Mouse (Mus musculus): ENCODE results near the gene Chtop. TPM values are rescaled to one million over a fixed set of nuclear protein-coding genes. Genes with fewer than 3 reads are reported as not detected.

Chtop gene
- total and polyA plus RNA-seq, 3 experiments: 34.5 to 110 (median 105) TPM

- DNase-seq: peak; percentile 80
These were observed 44.7 kb downstream of the Chtop start for GRCm38 (mm10) chr3:90464552-90465080.

- DNase-seq: no peak
These were observed 46.7 kb downstream of the Chtop start for GRCm38 (mm10) chr3:90462579-90462978.

DNA sequence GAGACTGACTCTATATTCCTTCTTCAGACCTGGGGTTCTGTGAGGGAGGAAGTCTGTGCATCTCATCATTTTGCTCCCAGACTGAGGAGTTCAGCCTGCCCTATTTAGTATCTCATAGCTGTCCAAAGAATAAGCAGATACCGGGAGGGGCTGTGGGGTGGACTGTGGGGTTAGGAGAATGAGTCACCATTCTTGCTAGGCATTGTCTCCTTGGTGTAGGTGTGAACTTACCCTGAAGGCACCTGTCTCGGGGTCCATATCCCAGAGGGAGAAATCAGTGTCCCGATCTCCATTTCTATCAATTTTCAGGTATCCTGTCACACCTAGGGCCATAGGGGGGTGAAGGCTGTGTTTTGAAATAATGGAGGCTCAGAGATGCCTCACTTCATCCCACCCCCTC lies 47.4 kb downstream of the Chtop start:
- DNase-seq: no peak

GRCm38 (mm10) chr3:90460315-90460714 lies 49.0 kb downstream of the Chtop start:
- DNase-seq: no peak

DNA sequence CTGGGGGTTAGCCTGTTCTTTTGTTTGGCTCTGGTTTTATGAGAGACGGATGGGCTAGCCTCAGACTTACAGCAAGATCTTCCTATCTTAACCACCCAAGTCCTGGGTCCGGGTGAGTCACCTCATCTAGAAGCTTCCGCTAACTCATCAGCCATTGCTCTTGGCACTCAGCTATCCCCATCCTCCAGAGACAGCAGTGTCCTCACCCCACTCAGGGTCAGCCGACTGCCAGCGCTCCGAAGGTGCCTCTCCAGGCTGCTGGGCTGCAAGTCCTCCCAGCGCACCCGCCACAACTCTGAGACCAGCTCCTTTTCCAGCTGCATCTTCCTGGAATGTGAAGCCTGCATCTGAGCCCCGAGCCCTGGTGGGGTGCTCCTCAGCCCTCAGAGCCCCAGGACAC lies 49.6 kb downstream of the Chtop start:
- DNase-seq: peak; percentile 65

DNA sequence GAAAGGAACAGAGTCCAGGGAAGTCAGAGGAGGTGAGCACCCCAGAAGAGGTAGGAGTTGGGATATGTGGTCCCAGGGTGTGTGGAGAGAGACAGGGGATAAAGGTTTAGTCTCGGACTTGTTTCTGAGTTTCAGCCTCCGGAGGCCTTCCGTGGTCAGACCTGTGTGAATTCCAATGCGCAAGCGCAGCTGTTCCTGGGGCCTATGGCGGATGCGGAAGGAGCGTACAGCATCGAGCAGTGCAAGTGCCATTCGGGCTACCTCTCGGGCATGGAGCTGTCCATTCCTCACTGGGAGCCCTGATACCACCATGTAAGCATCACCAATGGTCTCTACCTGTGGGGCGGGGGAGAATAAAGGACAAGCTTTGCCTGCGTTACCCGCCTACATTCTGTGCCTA lies 54.4 kb downstream of the Chtop start:
- DNase-seq: no peak

DNA sequence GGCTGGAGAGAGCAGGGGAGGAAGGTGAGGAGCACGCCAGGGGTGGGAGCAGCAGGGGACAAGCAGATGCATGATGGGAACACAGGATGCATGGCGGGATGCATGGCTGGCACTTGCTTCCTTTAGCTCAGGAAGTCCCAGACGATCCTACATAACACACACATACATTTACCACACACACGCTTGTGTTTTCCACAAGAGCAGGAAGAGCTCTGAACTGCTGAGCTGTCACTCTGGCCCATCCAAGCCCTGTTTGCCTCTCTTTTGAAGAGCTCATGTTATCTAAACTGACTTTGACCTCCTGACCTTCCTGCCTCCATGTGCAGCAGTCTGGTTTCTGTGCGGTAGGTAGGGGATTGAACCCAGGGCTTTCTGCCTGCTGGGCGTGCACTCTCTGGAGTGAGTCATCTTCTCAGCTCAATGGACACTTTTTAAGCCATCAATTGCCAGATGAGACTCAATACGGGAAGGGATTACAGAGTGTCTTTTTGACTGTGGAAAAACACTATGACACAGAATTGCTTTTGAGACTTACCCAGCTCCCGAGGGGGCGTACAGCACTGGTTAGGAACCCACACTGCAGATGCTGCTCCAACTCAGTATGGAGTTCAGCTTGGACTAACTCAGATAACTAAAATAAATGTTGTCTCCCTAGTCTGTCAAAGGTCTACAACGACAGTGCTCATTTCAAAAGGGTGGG lies 57.8 kb downstream of the Chtop start:
- no peak for DNase-seq

GRCm38 (mm10) chr3:90450874-90451273 lies 58.4 kb downstream of the Chtop start:
- DNase-seq: no peak

Other genes starting within 250 kb of the Chtop start
- 1 to 10 TPM; 7.8 to 7.9 TPM for gene Dennd4b, start 244.3 kb downstream of the Chtop start, total RNA-seq (2021)
- gene Dennd4b, start 244.3 kb downstream of the Chtop start, polyA plus RNA-seq (2012; rRNA removed): 27.9 and 28.6 TPM in 2 replicates
- 10 to 100 TPM; 54.8 to 72.5 TPM for gene Gatad2b, start 216.3 kb downstream of the Chtop start, total RNA-seq (2021)
- 15.0 and 20.1 TPM in 2 replicates for gene Gatad2b, start 216.3 kb downstream of the Chtop start, polyA plus RNA-seq (2012; rRNA removed)
- gene Slc27a3, start 119.6 kb downstream of the Chtop start, total RNA-seq (2021): 100 to 1,000 TPM in 1 of 2 experiments, 10 to 100 TPM in 1; 66.9 to 196 TPM
- 384 and 508 TPM in 2 replicates for gene Slc27a3, start 119.6 kb downstream of the Chtop start, polyA plus RNA-seq (2012; rRNA removed)
- 10 to 100 TPM; 81.0 to 90.6 TPM for gene Ints3, start 75.9 kb downstream of the Chtop start, total RNA-seq (2021)
- gene Ints3, start 75.9 kb downstream of the Chtop start, polyA plus RNA-seq (2012; rRNA removed): 32.2 and 40.2 TPM in 2 replicates
- 100 to 1,000 TPM; 193 to 290 TPM for gene Npr1, start 43.6 kb downstream of the Chtop start, total RNA-seq (2021)
- 367 and 435 TPM in 2 replicates for gene Npr1, start 43.6 kb downstream of the Chtop start, polyA plus RNA-seq (2012; rRNA removed)
- gene Ilf2, start 33.4 kb downstream of the Chtop start, total RNA-seq (2021): 10 to 100 TPM; 52.3 to 54.4 TPM
- 8.6 and 10.2 TPM in 2 replicates for gene Ilf2, start 33.4 kb downstream of the Chtop start, polyA plus RNA-seq (2012; rRNA removed)
- 10 to 100 TPM; 72.1 to 73.8 TPM for gene Snapin, start 18.5 kb downstream of the Chtop start, total RNA-seq (2021)
- gene Snapin, start 18.5 kb downstream of the Chtop start, polyA plus RNA-seq (2012; rRNA removed): 23.8 and 32.5 TPM in 2 replicates
- gene S100a1, start 4.9 kb upstream of the Chtop start, total RNA-seq (2021): 100 to 1,000 TPM; 199 to 282 TPM
- gene S100a1, start 4.9 kb upstream of the Chtop start, polyA plus RNA-seq (2012; rRNA removed): 81.4 and 98.2 TPM in 2 replicates
- 10 to 100 TPM; 28.5 to 51.2 TPM for gene S100a13, start 4.9 kb upstream of the Chtop start, total RNA-seq (2021)
- gene S100a13, start 4.9 kb upstream of the Chtop start, polyA plus RNA-seq (2012; rRNA removed): 19.7 and 26.7 TPM in 2 replicates
- gene S100a14, start 17.4 kb upstream of the Chtop start, total RNA-seq (2021): under 1 TPM in 1 of 2 experiments, not detected in 1; 0.31 TPM
- not detected in 2 replicates for gene S100a14, start 17.4 kb upstream of the Chtop start, polyA plus RNA-seq (2012; rRNA removed)
- 10 to 100 TPM; 63.5 to 70.4 TPM for gene S100a16, start 27.8 kb upstream of the Chtop start, total RNA-seq (2021)
- gene S100a16, start 27.8 kb upstream of the Chtop start, polyA plus RNA-seq (2012; rRNA removed): 84.6 and 86.1 TPM in 2 replicates
- gene S100a3, start 51.1 kb upstream of the Chtop start, total RNA-seq (2021): under 1 TPM in 1 of 2 experiments, not detected in 1; 0.66 TPM
- gene S100a3, start 51.1 kb upstream of the Chtop start, polyA plus RNA-seq (2012; rRNA removed): 0.46 TPM in 1 of 2 replicates, not detected in the other
- not detected for gene S100a2, start 80.7 kb upstream of the Chtop start, total RNA-seq (2021)
- gene S100a2, start 80.7 kb upstream of the Chtop start, polyA plus RNA-seq (2012; rRNA removed): not detected in 2 replicates
- not detected for gene Gm42674, start 92.4 kb upstream of the Chtop start, total RNA-seq (2021)
- gene Gm42674, start 92.4 kb upstream of the Chtop start, polyA plus RNA-seq (2012; rRNA removed): not detected in 2 replicates
- gene S100a4, start 94.3 kb upstream of the Chtop start, total RNA-seq (2021): 10 to 100 TPM in 1 of 2 experiments, 1 to 10 TPM in 1; 3.1 to 20.7 TPM
- 0.88 and 1.0 TPM in 2 replicates for gene S100a4, start 94.3 kb upstream of the Chtop start, polyA plus RNA-seq (2012; rRNA removed)
- not detected for gene S100a5, start 99.0 kb upstream of the Chtop start, total RNA-seq (2021)
- gene S100a5, start 99.0 kb upstream of the Chtop start, polyA plus RNA-seq (2012; rRNA removed): not detected in 2 replicates
- gene S100a6, start 103.4 kb upstream of the Chtop start, total RNA-seq (2021): 100 to 1,000 TPM in 1 of 2 experiments, 10 to 100 TPM in 1; 29.3 to 101 TPM
- gene S100a6, start 103.4 kb upstream of the Chtop start, polyA plus RNA-seq (2012; rRNA removed): 43.4 and 55.2 TPM in 2 replicates
- gene S100a7a, start 144.5 kb upstream of the Chtop start, total RNA-seq (2021): under 1 TPM; 0.43 to 0.45 TPM
- gene S100a7a, start 144.5 kb upstream of the Chtop start, polyA plus RNA-seq (2012; rRNA removed): 0.12 and 0.21 TPM in 2 replicates
- 1 to 10 TPM; 3.2 to 3.6 TPM for gene S100a8, start 159.5 kb upstream of the Chtop start, total RNA-seq (2021)
- not detected in 2 replicates for gene S100a8, start 159.5 kb upstream of the Chtop start, polyA plus RNA-seq (2012; rRNA removed)
- gene S100a9, start 186.2 kb upstream of the Chtop start, total RNA-seq (2021): 1 to 10 TPM; 2.7 to 3.9 TPM
- gene S100a9, start 186.2 kb upstream of the Chtop start, polyA plus RNA-seq (2012; rRNA removed): not detected in 2 replicates
- gene Pglyrp4, start 217.4 kb upstream of the Chtop start, total RNA-seq (2021): not detected
- not detected in 2 replicates for gene Pglyrp4, start 217.4 kb upstream of the Chtop start, polyA plus RNA-seq (2012; rRNA removed)